Mouse (Mus musculus) forebrain, embryonic 12.5 days (tissue): Measurements from ENCODE around the gene Prickle4. TPM values are rescaled to one million over a fixed set of nuclear protein-coding genes. Genes with fewer than 3 reads are reported as not detected.

ENCODE experiments used
- ATAC-seq: fragments of 200-750 bp; cut with Nextera tagmentation; 2 replicates; pipeline ENCODE4 v1.8.0; 2017; ENCODE audit warnings: moderate TSS enrichment; ENCODE audit not compliant: low FRiP score
- H3K27ac ChIP-seq: fragments of 300-500 bp; sonication (generic); 2 replicates; pipeline ENCODE4 v1.5.1; 2016; ENCODE audit warnings: mild to moderate bottlenecking
- H3K27me3 ChIP-seq: fragments of 300-500 bp; sonication (generic); 2 replicates; pipeline ENCODE4 v1.6.1; 2016; ENCODE audit warnings: mild to moderate bottlenecking
- H3K36me3 ChIP-seq: fragments of 300-500 bp; sonication (generic); replicated peaks from 2 replicates; pipeline ENCODE4 v1.6.1; 2016; ENCODE audit warnings: mild to moderate bottlenecking
- H3K4me1 ChIP-seq: fragments of 300-500 bp; sonication (generic); 2 replicates; pipeline ENCODE4 v1.6.1; 2016
- H3K4me2 ChIP-seq: fragments of 300-500 bp; sonication (generic); 2 replicates; pipeline ENCODE4 v1.6.1; 2016; ENCODE audit warnings: mild to moderate bottlenecking, moderate library complexity
- H3K4me3 ChIP-seq: fragments of 300-500 bp; sonication (generic); replicated peaks from 2 replicates; pipeline ENCODE4 v1.5.1; 2016; ENCODE audit warnings: mild to moderate bottlenecking
- H3K9ac ChIP-seq: fragments of 300-500 bp; sonication (generic); 2 replicates; pipeline ENCODE4 v1.6.1; 2016; ENCODE audit warnings: mild to moderate bottlenecking
- H3K9me3 ChIP-seq: fragments of 300-500 bp; sonication (generic); 2 replicates; pipeline ENCODE4 v1.6.1; 2016
- WGBS: fragments of 180-500 bp; shearing (Covaris S2); methylation state at CpG from one replicate; pipeline ENCODE4 v1.1.7; 2016; 5-methylcytosine and 5-hydroxymethylcytosine counted together
- polyA plus RNA-seq: library from polyadenylated mRNA; unstranded; fragments of >200 nt; fragmentation: Nextera tagmentation; extraction: Ambion mirVana; gene quantifications from 2 replicates; pipeline ENCODE4 v1.2.1, GENCODE M21; 2016

Prickle4 gene
- polyA plus RNA-seq, result 0.91 and 1.0 TPM in 2 replicates

DNA sequence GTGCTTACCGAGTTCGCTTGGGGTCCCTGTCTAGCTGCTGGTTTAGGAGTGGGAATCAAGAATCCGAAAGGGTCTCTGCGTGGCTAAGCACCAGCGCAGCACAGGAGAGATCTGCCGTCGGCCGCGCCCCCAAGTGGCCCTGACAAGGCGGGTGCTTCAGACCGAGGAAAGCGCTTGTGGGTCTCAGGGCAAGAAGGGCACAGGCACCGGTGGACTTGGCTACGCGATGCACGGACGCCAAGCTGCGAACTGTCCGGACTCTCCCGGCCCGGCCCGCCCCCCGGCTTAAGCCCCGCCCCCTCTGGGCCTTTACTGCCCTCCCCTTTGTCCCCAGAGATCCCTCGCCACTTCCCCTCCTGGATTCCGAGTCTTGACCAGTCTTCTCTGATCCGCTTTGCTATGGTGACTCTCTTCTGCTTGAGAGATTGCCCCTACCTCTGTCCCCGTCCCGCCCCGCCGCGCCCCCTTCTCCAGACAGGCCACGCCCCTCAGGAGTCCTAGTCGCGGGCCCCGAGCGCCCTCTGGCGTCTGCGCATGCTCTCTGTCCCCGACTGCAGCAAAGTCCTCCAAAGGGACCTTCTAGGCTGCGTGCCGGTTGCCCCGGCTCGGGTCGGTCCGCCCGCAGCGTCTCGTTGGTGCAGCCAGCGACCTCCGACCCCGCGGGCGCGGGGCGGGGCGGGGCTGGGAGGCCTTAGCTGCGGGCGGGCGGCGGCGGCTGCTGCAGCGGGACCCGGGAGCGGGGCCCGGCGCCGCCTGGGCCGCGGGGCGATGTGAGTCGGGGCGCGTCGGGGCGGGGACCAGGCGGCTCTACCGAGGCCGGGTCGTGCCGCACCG lies at the start of gene Prickle4:
Prickle4 (minus strand) TSS at position 234 of the 834 bp plus-strand sequence.
- under 1% methylated on average over 78 of the region's 82 CpGs for WGBS
- peak; percentile 96 for ATAC-seq
- H3K27me3 ChIP-seq, result peaks cover 33% of the 10 kb centered on the region

DNA sequence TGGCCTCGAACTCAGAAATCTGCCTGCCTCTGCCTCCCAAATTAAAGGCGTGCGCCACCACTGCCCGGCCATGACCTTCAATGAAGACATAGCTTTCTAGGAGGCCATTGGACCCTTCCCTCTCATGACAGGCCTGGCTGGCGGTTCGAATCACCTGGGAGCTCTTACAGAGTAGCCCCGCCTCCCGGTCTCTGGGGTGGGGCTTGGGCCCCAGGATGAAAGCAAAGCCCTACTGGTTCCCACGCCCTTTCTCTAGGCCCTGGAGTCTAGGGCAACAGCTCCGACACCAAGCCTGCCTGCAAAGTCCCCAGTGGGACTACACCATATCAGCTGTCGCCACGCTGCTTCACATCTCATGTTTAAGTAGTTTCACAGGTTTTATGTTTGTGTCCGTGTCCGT lies 49.5 kb upstream of the Prickle4 start:
- H3K9me3 ChIP-seq, result 0 out of 2 replicates have a peak, but pooled peaks cover 10% of the 10 kb centered on the region
- peaks cover 7% of the 10 kb centered on the region for H3K4me1 ChIP-seq
- H3K27me3 ChIP-seq, result peaks cover 26% of the 10 kb centered on the region
- WGBS, result 94% methylated on average over 14 of the region's 14 CpGs
- H3K36me3 ChIP-seq, result no peaks in the 10 kb centered on the region
- H3K27ac ChIP-seq, result no peak overlapping the region
- H3K9ac ChIP-seq, result no peak overlapping the region
- no peak overlapping the region for H3K4me2 ChIP-seq
- no peak for ATAC-seq
- H3K4me3 ChIP-seq, result no peak overlapping the region

More for the DNA sequence above, at the start of gene Prickle4:
- no peaks in the 10 kb centered on the region for H3K9me3 ChIP-seq
- H3K4me1 ChIP-seq, result peaks cover 20% of the 10 kb centered on the region
- H3K4me2 ChIP-seq, result peak within 1 kb of the TSS; percentile 79
- peak within 1 kb of the TSS; percentile 85 for H3K9ac ChIP-seq
- peaks cover 8% of the 10 kb centered on the region; the same call in 1 of the 2 replicates for H3K36me3 ChIP-seq
- peak within 1 kb of the TSS; percentile 68; the same call in 1 of the 2 replicates for H3K27ac ChIP-seq
- peak within 1 kb of the TSS; percentile 79 for H3K4me3 ChIP-seq

DNA sequence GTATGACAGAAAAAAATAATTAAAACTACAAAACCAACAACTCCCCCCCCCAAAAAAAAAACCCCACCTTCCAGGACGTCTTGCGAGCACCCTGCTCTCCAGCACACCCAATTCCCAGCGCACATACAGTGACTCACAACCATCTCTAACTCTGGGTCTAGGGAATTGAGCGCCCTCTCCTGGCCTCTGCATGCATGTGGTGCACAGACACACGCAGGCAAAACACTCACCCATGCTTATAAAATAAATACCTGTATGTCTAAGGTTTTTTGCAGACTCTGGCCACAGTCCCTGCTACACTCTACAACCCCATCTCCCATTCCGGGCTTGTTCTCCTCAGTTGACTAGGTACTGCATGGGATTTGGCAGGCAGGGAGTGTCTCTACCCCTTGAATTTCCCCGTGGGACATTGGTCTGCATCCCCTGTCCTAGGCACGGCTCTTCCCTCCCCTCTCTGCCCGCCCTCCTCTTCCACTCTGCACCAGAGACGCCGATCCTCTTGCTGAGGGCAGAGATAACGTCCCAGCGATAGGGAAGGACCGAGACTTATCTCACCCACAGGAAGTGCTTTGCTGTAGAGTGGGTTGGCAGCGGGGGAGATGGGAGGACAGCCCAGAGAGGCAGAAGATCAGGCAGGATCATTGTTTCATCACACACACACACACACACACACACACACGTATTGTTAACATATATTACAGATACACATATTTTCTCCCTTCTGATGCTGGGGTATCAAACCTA lies 48.6 kb upstream of the Prickle4 start:
- H3K36me3 ChIP-seq, result no peaks in the 10 kb centered on the region
- peaks cover 15% of the 10 kb centered on the region for H3K4me1 ChIP-seq
- 0 out of 2 replicates have a peak, but pooled peaks cover 10% of the 10 kb centered on the region for H3K9me3 ChIP-seq
- H3K4me2 ChIP-seq, result no peak overlapping the region
- WGBS, result 43% methylated on average over 16 of the region's 16 CpGs
- H3K27me3 ChIP-seq, result peaks cover 35% of the 10 kb centered on the region
- ATAC-seq, result no peak
- no peak overlapping the region for H3K9ac ChIP-seq
- no peak overlapping the region for H3K4me3 ChIP-seq
- H3K27ac ChIP-seq, result no peak overlapping the region

DNA sequence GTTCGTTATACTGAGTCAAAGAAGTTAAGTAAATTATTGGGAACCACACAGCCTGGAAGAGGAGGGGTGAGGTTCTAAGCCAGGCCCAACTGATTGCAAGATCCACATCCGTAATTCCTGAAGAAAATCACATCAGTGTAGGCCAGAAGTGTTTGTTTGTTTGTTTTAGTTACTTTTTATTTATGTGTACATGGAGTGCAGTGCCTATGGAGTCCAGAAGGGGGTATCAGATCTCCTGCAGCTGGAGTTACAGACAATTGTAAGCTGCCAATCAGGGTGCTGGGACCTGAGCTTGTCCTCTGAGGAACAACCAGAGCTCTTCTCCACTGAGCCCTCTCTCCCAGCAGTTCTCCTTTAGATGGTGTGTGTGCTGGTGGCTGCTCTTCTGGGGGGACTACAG lies 45.6 kb upstream of the Prickle4 start:
- H3K27ac ChIP-seq, result no peak overlapping the region
- no peak for ATAC-seq
- H3K9me3 ChIP-seq, result 0 out of 2 replicates have a peak, but pooled peaks cover 10% of the 10 kb centered on the region
- WGBS, result 66% methylated on average over 2 of the region's 2 CpGs
- H3K4me2 ChIP-seq, result no peak overlapping the region
- peaks cover 25% of the 10 kb centered on the region for H3K4me1 ChIP-seq
- no peak overlapping the region for H3K4me3 ChIP-seq
- no peaks in the 10 kb centered on the region for H3K36me3 ChIP-seq
- peaks cover 53% of the 10 kb centered on the region for H3K27me3 ChIP-seq
- no peak overlapping the region for H3K9ac ChIP-seq

DNA sequence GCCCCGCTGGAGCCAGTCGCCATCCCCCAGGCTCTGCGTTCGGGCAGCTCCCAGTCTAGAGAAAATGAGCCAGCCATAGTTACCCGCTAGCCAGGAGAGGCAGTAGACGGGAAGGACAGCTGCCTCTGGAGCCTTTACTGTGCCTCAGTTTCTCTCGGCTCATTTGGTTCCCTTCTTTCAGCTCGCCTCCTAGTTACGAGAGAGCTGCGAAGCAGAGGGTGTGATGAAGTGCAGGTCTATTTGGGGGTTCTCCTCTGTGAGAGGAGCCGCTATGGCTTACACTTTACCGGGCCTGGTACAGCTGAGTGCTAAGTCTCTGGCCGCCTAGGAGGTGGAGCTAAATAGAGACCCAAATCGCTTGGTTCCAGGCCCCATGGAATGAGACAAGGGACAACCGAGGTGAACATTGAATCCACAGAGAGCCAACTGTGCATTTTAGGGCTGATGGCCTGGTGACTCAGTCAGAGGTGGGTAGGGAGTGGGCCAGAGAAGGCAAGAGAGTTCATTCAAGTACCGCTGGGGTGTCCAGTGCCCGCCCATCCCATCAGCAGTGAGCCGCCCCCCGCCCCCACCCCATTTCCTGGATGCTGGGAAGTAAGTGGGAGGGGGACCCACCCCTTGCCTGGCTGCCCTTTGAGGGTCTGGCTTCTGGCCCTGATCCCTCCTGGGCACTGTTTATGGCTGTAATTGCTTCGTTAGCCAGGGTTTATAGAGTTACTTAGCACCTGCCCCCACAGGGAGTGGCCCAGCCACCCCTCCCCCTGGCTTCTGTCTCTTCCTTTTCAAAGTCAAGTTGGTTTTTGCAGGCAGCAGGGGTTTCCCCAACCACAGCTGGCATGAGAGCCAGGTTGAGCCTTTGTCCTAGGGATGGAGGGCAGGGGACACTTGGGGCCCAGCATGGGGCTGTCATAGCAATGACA lies 44.6 kb upstream of the Prickle4 start:
- peaks cover 53% of the 10 kb centered on the region for H3K27me3 ChIP-seq
- ATAC-seq, result no peak
- no peak overlapping the region for H3K27ac ChIP-seq

DNA sequence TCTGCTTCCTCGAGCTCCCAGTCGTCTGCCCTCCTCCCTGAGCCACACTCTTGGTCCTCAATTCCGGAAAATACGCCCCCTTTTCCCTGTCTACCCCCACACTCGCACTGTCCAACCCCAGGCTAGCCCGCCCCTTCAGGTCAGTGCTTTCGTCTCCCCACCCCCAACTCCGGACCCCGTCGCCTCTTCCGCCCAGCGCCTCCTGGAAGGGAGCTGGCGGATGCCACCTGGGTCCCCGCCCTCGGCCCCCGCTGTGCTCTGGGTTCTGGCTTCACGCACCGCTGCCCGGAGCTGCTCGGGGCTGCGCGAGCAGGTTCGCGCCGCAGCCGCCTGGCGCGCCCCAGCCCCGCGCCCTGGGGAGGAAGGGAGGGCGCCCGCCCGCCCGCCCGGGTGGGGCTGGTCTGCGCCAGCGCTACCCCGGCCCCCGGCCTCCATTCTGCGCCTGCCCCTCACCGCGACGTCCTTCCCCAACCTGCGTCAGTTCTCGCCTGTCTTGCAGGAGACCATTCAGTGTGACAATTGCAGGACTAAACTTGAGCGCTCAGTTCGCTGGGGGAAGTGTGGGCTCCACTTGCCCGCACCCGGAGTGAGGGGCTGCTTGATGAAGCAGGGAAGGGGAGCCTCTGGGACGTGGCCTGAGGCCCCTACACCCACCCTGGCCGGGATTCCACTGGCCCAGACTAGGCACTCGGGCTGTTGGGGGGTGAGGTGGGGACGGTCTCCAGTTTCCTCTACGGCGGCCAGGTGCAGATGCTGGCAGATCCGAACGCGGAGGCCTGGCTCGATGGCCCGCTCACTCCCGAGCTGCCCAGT lies 43.7 kb upstream of the Prickle4 start:
- peak; percentile 33 for ATAC-seq
- WGBS, result under 1% methylated on average over 53 of the region's 61 CpGs
- no peaks in the 10 kb centered on the region for H3K9me3 ChIP-seq
- no peaks in the 10 kb centered on the region for H3K36me3 ChIP-seq
- H3K27ac ChIP-seq, result no peak overlapping the region
- peaks cover 53% of the 10 kb centered on the region for H3K27me3 ChIP-seq
- peak overlapping the region; percentile 97 for H3K4me2 ChIP-seq
- H3K4me1 ChIP-seq, result peaks cover 25% of the 10 kb centered on the region
- peak overlapping the region; percentile 57 for H3K4me3 ChIP-seq
- H3K9ac ChIP-seq, result peak overlapping the region; percentile 65

More for the DNA sequence above, 44.6 kb upstream of the Prickle4 start:
- WGBS, result 6% methylated on average over 20 of the region's 20 CpGs
- Histone ChIP-seq H3K4me1 (peaks cover 25% of the 10 kb centered on the region), H3K9me3 (0 out of 2 replicates have a peak, but pooled peaks cover 2% of the 10 kb centered on the region), H3K4me3 (peak overlapping the region; percentile 57), H3K36me3 (no peaks in the 10 kb centered on the region), H3K4me2 (peak overlapping the region; percentile 97), H3K9ac (peak overlapping the region; percentile 65; the same call in 1 of the 2 replicates)

DNA sequence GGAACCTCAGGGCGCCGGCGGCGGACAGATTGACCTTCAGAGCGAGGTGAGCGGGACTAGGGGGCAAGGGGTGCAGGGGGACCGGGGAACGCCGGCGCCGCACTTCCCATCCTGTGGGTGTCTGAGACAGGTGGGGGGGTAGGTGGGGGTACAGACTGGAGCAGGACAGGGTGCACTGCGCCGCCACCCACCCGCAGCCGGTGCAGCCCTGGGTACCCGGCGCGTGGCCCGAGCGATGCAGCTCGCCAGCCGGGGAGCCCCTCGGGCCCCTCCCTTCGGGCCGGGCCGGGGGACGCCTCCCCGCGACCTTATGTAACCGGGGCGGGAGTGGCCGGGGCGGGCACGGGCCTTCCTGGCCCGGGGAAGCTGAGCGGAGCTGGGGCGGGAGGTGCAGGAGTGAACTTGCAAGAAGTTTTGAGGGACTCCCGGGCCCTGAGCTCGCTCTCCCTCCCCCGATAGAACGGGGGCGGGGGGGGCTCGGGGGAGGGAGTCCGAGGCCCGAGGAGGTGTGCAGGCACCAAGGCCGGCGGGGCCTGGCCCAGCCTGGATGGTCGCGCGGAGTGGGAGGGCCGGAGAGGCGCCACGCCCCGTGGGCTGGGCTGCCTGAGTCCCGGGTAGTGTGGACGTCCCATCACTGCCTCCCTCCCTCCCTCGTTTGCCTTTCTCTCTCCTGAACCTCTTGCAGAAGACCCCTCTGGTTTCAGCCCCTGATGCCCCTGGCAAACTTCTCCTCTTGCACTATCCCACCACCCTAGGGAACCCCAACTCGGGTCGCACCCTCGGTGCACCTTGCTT lies 42.9 kb upstream of the Prickle4 start:
- Histone ChIP-seq H3K4me3 (peak overlapping the region; percentile 57), H3K9me3 (no peaks in the 10 kb centered on the region), H3K4me2 (peak overlapping the region; percentile 97), H3K27ac (no peak overlapping the region), H3K27me3 (peaks cover 53% of the 10 kb centered on the region), H3K36me3 (no peaks in the 10 kb centered on the region), H3K9ac (peak overlapping the region; percentile 65), H3K4me1 (peaks cover 25% of the 10 kb centered on the region)
- peak; percentile 83 for ATAC-seq
- whole genome bisulfite sequencing, result 1% methylated on average over 28 of the region's 60 CpGs

DNA sequence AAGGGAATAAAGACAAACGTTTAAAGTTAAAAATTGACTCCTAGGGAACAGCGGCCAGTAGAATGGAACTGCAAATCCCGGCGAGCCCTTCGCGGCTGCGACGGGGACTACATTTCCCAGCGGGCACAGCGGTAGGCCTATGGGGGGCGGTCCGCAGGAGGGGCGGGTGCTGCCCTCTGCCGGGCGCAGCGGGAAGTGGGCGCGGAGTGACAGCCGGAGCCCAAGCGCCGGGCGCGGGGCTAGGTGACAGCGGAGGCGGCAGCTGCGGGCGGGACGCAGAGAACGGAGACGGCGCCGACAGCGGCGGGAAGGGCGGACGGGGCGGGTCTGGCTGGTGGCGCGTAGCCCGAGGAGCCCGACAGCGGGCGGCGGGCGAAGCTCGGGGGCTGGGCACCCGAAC lies 42.3 kb upstream of the Prickle4 start, which contains the start of gene Tfeb:
Tfeb (plus strand) TSS at position 175 of the 400 bp plus-strand sequence.
- Histone ChIP-seq H3K9me3 (no peaks in the 10 kb centered on the region), H3K4me1 (peaks cover 25% of the 10 kb centered on the region), H3K36me3 (no peaks in the 10 kb centered on the region), H3K27ac (no peak within 1 kb of the TSS), H3K27me3 (peaks cover 53% of the 10 kb centered on the region), H3K9ac (peak within 1 kb of the TSS; percentile 65), H3K4me3 (peak within 1 kb of the TSS; percentile 57), H3K4me2 (peak within 1 kb of the TSS; percentile 97)
- whole genome bisulfite sequencing, result under 1% methylated on average over 35 of the region's 47 CpGs
- peak; percentile 81 for ATAC-seq

DNA sequence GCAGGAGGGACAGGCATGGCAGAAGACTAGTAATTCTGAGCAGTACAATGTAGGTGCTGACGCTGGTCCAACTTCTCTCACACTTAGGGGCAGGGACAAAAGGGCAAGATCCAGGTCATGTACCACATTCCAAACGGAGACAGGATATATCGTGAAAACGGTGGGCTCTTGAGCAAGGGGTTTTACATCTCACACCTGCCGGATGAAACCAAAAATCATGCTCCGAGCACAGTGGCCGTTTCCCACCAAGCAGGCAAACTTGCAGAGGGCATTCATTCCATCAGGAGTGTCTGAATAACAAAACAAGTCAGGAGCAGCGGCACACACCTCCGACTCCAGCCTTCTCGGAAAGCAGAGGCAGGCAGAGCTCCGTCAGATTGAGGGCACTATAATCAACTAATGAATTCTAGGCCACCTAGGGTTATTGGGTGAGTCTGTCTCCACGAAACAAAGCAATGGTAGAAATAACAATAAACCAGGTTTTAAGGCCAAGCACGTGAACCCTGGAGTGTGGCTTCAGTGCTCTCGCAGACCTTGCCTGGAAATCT lies 41.1 kb upstream of the Prickle4 start:
- Histone ChIP-seq H3K27me3 (peaks cover 42% of the 10 kb centered on the region), H3K9ac (no peak overlapping the region), H3K36me3 (no peaks in the 10 kb centered on the region), H3K4me2 (no peak overlapping the region), H3K4me1 (peaks cover 25% of the 10 kb centered on the region), H3K4me3 (no peak overlapping the region), H3K9me3 (no peaks in the 10 kb centered on the region), H3K27ac (no peak overlapping the region)
- ATAC-seq, result no peak
- WGBS, result 78% methylated on average over 14 of the region's 14 CpGs
